Mouse (Mus musculus): ENCODE measurements at regions not wholly inside any gene's neighbourhood (a gene's known extent, or its start where the extent isn't known, plus 50 kb on each side); places are given as distances from the start of the nearest gene placed in this dataset.

DNA sequence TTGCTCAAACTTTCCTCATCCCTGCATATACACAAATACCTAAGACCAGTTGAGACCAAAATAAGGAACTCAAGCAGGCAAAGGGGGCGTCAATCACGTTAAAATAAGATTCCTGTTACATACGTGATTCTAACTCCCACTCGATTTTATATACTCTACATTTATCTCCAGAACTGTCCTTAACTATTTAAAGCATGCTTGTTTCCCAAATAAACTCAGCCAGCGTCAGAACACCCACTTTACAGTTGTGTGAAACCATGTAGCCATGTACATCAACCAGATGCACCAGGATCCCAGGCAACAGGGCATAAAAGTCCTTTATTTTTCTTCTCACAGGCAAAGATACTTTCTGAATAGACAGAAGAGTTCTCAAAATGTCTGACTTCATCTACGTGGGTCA lies 61.5 kb downstream of the Ccna1 start:
- Histone ChIP-seq H3K4me2 (no peak overlapping the region), H3K4me3 (no peak overlapping the region), H3K27ac (replicated peaks) (no peak overlapping the region), H3K9me3 (no peaks in the 10 kb centered on the region), H3K27me3 (no peaks in the 10 kb centered on the region), H3K36me3 (no peaks in the 10 kb centered on the region), H3K4me1 (replicated peaks) (peaks cover 8% of the 10 kb centered on the region; the same call in 1 of the 2 replicates), H3K9ac (no peak overlapping the region)
- ATAC-seq (ENCODE audit: low read depth) = no peak
- WGBS = 82% methylated on average over 6 of the region's 6 CpGs

DNA sequence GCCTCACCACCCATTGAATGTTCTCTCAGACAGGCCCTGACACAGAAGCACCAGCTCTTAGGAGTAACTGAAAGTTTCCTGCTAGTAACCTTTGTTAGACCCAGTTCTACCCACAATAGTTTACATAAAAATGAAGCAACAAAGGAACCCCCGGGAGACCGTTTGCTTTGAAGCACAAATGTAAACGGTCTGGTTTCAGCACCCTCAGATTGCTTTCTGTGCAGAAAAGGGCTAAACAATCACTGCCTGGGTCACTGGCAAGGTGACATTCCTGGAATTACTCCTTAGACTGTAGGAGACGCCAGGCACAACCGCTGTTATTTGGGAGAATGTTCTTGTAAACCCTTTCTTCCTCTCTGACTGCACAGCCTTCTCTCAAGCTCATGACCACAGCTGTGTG lies 65.2 kb downstream of the Ccna1 start:
- 7% methylated on average over 5 of the region's 5 CpGs for WGBS
- H3K36me3 ChIP-seq = no peaks in the 10 kb centered on the region
- H3K4me3 ChIP-seq = no peak overlapping the region

DNA sequence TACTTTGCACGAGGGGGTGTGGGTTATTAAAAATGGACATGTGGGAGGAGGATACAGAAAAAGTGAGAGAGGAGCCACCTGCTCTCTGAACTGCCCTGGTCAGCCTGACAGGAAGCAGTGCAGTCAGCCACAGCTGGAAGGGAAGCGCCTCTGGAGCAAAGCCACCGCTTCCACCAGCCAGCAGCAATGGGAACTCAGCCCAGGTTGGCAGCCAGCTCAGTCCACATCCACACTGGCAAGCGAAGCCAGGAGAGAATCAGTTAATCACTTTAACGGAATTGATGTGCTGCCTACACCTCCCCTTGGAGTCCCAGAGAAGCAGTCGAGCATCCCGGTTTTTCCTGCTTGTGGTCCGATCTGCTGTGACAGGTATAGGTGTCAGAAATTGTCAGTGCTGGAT lies 65.9 kb downstream of the Ccna1 start:
- H3K4me3 ChIP-seq = no peak overlapping the region
- H3K9ac ChIP-seq = no peak overlapping the region
- H3K36me3 ChIP-seq = no peaks in the 10 kb centered on the region
- peaks cover 8% of the 10 kb centered on the region; the same call in 1 of the 2 replicates for H3K4me1 ChIP-seq (replicated peaks)
- no peak; the same call in 1 of the 2 replicates for ATAC-seq (ENCODE audit: low read depth)
- no peak overlapping the region for H3K27ac ChIP-seq (replicated peaks)
- H3K27me3 ChIP-seq = no peaks in the 10 kb centered on the region
- WGBS = 65% methylated on average over 8 of the region's 8 CpGs
- no peak overlapping the region for H3K4me2 ChIP-seq
- H3K9me3 ChIP-seq = no peaks in the 10 kb centered on the region

More for the DNA sequence above, 65.2 kb downstream of the Ccna1 start:
- Histone ChIP-seq H3K4me1 (replicated peaks) (peaks cover 8% of the 10 kb centered on the region; the same call in 1 of the 2 replicates), H3K9ac (no peak overlapping the region), H3K27me3 (no peaks in the 10 kb centered on the region), H3K9me3 (no peaks in the 10 kb centered on the region), H3K4me2 (no peak overlapping the region), H3K27ac (replicated peaks) (no peak overlapping the region)
- no peak for ATAC-seq (ENCODE audit: low read depth)

DNA sequence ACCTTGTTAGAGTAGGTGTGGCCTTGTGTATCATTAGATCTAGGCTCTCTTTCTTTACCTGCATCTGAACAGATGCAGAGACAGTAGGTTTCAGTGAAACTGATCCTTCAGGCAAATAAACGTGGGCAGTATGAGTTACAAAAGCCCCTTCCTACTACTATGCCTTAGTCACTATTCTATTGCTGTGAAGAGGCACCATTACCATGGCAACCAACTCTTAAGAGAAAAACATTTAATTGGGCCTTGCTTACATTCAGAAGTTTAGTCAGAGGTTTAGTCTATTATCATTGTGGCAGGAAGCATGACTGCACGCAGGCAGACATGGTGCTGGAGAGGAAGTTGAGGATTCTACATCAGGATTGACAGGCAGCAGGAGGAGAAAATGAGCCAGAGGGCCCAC lies 65.8 kb upstream of the Sertm1 start:
- Histone ChIP-seq H3K4me3 (no peak overlapping the region), H3K4me2 (no peak overlapping the region), H3K27me3 (no peaks in the 10 kb centered on the region), H3K9me3 (no peaks in the 10 kb centered on the region), H3K27ac (replicated peaks) (no peak overlapping the region), H3K4me1 (replicated peaks) (no peaks in the 10 kb centered on the region), H3K36me3 (no peaks in the 10 kb centered on the region), H3K9ac (no peak overlapping the region)
- no peak for ATAC-seq (ENCODE audit: low read depth)
- WGBS = 38% methylated on average over 2 of the region's 2 CpGs

DNA sequence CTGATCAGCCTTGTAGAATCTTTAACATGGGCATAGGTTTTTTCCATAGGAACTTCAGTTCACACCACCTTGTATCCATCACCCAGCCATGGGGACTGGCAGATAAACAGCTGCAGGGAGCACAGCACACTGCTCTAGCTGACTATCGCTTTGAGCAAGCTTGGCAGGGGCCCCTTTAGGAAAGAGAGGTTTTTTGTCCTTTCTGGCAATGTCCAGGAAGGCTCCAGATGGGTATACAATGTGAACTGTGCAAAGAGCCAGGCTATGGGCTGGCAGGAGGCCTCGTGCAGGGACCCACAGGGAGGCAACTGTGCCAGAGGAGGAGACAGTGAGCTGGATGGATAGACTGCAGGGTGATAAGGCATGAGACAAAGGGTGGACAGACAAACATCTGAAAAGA lies 64.6 kb upstream of the Sertm1 start:
- Histone ChIP-seq H3K36me3 (no peaks in the 10 kb centered on the region), H3K27ac (replicated peaks) (no peak overlapping the region), H3K9me3 (no peaks in the 10 kb centered on the region), H3K9ac (no peak overlapping the region), H3K4me1 (replicated peaks) (no peaks in the 10 kb centered on the region), H3K4me2 (no peak overlapping the region), H3K4me3 (no peak overlapping the region), H3K27me3 (no peaks in the 10 kb centered on the region)
- ATAC-seq (ENCODE audit: low read depth) = no peak
- WGBS = 70% methylated on average over 2 of the region's 2 CpGs

DNA sequence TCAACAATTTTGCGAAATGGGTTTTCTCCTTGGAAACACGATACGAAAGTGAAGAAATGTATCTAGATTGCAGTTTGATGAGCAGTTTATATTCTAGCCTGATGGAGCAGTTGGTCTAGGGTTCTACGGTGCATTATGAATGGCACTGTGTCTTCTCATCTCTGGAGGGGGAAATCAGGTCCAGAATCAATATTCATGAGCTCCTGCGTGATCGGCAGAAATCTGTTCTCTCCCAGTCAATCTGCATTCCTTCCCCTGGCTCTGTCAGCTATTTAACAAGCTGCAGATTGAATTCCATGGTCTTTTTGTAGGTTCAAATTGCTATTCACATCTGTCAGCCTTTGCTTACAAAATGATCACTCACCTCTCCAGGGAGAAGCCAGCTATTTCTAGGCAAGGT lies 49.8 kb upstream of the Sertm1 start:
- no peaks in the 10 kb centered on the region for H3K36me3 ChIP-seq
- no peak overlapping the region for H3K4me3 ChIP-seq
- no peak overlapping the region for H3K4me2 ChIP-seq
- H3K9me3 ChIP-seq = no peaks in the 10 kb centered on the region
- peak overlapping the region; percentile 23; the same call in 1 of the 2 replicates for H3K27ac ChIP-seq (replicated peaks)
- H3K9ac ChIP-seq = no peak overlapping the region
- H3K4me1 ChIP-seq (replicated peaks) = peaks cover 9% of the 10 kb centered on the region
- WGBS = 43% methylated on average over 6 of the region's 6 CpGs
- no peak for ATAC-seq (ENCODE audit: low read depth)
- no peaks in the 10 kb centered on the region for H3K27me3 ChIP-seq
